Mouse (Mus musculus) spleen, embryonic (tissue): ENCODE data around the gene Pitpnm1.
"Not testable (repeated sequence)": the region's sequence is repeated elsewhere in the genome, so short reads cannot be mapped to it uniquely, and the experiment has no call there.

ENCODE experiments used
- CTCF ChIA-PET: fragments of 350-600 bp; sonication (Branson Sonifier 250); formaldehyde crosslinking; loops from one replicate; lab custom pipeline; 2022; lab: Charles Lee

Pitpnm1 gene

DNA sequence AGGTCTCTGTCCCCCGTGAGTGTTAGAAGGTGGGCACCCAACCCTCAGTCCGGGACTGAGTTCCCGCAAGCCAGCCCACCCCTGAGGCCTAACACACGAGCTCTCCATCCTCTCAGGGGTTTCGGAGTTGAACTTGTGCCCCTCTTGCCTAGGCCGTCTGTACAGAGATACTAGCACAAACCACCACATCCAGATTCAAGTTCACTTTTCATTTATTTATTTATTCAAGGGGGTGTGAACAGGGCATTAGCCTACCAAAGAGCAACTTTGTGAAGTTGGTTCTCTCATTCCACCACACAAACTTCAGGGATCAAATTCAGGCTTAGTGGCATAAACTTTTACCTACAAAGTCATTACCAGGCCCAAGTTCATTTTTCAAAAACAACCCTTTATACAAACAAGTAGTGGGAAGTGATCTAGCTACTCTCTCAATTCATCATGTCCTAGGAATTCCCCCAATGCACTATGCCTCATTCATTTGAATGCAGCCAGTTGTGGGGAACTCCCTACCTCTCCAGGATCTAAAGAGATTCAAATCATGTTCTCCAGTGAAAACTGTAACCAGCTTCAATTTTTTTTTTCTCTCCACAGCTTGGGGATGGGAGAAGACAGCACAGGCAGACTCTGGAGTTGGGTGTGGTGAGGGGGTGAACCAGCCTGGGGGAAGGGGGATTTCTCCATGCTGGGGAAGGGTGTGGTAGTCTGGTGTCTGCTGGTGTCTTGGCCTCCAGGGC lies 35.6 kb downstream of the Pitpnm1 start:
- CTCF ChIA-PET: not testable (repeated sequence)

GRCm38 (mm10) chr19:4135963-4136345 lies 36.2 kb downstream of the Pitpnm1 start:
- CTCF ChIA-PET: not testable (repeated sequence)

GRCm38 (mm10) chr19:4136463-4136862 lies 36.7 kb downstream of the Pitpnm1 start:
- CTCF ChIA-PET: no interaction called here

GRCm38 (mm10) chr19:4137913-4138312 lies 38.1 kb downstream of the Pitpnm1 start:
- CTCF ChIA-PET: interaction anchor here (0.6 to 1.1 kb wide), 4 partner anchors 13 to 51 kb away, joined by 3 to 6 read pairs (median 3); no protein-coding TSS in a partner anchor

DNA sequence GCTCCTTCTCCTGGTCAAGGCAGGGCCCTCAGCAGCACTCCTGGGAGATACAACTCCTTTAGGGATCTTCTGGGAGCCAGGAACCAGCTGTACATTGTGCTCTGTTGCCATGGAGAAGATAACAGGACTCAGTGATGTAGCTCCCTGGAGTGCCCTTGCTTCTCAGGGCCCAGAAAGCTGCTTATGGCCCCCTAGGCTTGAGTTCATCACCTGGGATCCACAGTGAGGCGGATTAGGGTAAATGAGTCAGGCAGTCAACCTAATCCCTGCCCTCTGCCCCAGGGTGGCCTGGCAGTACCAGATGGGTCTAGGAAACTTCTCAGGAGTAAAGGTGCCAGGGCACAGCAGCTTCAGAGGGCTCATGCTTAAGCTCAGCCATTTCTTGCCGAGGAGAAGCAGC lies 39.6 kb downstream of the Pitpnm1 start, which contains the start of gene Gpr152:
Gene Gpr152, plus strand, starts transcription at position 342 of the 400 bp plus-strand sequence.
- CTCF ChIA-PET: interaction anchor here (1.2 kb wide), 1 partner anchor 17 kb away, joined by 3 read pairs; no protein-coding TSS in a partner anchor

- CTCF ChIA-PET: interaction anchor here (1.2 kb wide), 1 partner anchor 17 kb away, joined by 3 read pairs; no protein-coding TSS in a partner anchor
Observed at GRCm38 (mm10) chr19:4140147-4140546, 40.3 kb downstream of the Pitpnm1 start.

GRCm38 (mm10) chr19:4142416-4143173 lies 42.8 kb downstream of the Pitpnm1 start:
- CTCF ChIA-PET: interaction anchor here (0.6 to 0.7 kb wide), 2 partner anchors 13 to 59 kb away, joined by 6 to 7 read pairs; partner anchors contain the start of gene Rad9a

DNA sequence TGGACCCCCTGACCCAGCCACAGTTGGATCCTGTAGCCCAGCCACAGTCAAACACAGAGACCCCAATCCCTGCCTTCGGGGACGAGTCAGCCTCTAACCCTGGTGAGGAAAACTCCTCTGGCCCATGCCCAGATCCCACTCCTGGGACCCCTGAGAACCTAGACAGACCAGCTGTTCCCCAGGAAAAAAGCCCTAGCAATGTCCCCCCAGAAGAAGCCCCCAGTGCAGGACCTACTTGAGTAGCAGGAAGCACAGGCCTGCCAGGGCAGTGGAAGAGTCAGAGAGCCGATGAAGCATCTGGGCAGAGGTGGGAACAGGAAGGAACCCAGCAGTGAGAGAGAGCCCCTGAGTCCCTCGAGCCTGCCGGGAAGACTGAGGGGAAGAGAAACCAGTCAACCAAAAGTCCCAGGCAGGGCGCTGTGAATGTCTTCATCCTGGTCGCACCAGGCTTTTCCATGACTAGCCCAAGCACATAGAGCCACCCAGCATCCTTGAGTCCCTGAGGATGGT lies 44.0 kb downstream of the Pitpnm1 start, which contains the start of gene Cabp4:
Gene Cabp4, minus strand, starts transcription at position 275 of the 510 bp plus-strand sequence.
- CTCF ChIA-PET: no interaction called here

DNA sequence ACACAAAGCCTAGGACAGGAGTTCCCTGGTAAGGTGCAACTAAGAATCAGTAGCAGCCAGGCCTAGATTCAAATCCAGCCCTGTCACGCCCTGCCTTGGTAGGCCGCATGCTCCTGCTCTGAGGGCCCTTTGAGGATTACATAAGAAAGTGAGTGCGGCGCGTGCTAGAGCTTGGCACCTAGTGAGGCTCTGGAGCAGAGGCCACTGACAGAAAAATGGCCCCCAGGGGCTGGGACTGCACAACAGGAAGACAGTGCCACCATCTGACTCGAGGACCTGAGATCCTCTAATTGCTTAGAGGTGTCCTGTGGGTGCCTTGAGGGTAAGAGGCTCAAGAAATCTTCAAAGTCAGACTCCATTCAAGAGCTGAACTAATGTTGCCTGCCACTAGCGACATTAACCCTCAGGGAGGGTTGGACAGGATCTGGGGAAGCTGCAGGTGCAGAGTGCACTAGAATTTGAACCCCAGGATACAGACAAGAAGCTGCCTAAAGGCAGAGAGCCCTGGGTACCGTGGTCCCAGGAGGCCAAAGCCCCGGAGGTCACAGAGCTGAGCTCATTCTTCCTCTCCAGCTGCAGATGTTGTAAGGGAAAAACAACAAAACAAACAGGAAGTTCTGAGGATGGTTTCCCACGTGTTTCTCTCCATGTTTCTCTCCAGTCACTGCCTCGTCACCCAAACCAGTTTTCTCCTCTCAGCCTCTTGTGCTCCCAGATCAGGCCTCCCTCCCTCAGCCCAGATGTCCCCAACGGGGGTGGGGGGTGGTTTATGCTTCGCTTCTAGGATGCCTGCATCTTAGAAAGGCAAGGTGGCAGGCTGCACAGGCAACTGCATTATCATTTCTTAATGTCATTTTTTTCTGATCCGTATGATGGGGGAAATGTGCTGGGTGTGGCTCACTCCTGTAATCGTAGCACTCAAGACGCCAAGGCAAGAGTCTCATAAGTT lies 45.0 kb downstream of the Pitpnm1 start:
- CTCF ChIA-PET: interaction anchor here (0.5 kb wide), 1 partner anchor 163 kb away, joined by 4 read pairs; no protein-coding TSS in a partner anchor

DNA sequence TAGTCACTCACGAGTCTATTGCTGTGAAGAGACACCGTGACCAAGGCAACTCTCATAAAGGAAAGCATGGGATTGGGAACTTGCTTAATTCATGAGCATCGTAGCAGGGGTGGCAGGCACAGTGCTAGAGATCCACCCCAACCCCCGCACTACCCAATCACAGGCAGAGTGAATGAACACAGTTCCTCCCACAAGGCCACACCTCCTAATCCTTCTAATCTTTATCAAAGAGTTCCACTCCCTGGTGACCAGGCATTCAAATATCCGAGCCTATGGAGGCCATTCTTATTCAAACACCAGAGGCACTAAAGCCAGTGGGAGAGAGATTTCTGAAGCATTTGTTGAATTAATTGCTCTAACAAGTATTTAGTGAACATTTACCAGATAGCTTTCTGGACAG lies 46.1 kb downstream of the Pitpnm1 start:
- CTCF ChIA-PET: no interaction called here

DNA sequence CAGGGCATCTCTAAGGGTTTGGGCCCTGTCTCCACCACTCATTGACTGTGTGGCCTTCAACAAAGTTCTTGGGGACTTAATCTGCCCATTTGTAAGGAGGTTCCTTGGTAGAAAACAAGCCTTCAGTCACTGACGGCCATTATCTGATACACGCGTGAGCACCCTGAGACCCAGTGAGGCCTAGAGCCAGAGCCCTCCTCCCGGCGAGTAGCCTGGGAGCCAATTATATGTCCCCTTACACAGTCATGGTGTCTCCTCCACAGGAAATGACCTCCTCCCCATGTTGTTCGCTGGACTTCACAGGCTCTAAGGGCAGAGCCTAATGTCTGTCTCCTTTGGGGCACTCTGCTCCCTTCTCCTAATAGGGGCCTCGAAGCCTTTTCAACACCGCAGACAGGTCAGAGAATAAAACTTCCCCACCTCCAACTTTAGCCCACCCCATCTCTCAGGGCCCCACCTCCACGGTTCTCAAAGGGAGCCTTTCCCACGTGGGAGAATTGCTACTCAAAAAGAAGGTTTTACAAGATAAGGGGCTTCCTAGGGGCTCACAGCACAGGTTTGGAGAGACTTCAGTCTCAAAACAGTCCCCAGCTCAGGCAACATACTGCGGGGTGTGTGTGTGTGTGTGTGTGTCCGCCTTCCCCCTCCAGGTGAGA lies 46.7 kb downstream of the Pitpnm1 start:
- CTCF ChIA-PET: no interaction called here

- CTCF ChIA-PET: interaction anchor here (0.7 kb wide), 1 partner anchor 13 kb away, joined by 3 read pairs; no protein-coding TSS in a partner anchor
Observed at GRCm38 (mm10) chr19:4147022-4147405, 47.2 kb downstream of the Pitpnm1 start.

GRCm38 (mm10) chr19:4147782-4148490 lies 48.1 kb downstream of the Pitpnm1 start:
- CTCF ChIA-PET: interaction anchor here (0.7 kb wide), 1 partner anchor 14 kb away, joined by 3 read pairs; no protein-coding TSS in a partner anchor

DNA sequence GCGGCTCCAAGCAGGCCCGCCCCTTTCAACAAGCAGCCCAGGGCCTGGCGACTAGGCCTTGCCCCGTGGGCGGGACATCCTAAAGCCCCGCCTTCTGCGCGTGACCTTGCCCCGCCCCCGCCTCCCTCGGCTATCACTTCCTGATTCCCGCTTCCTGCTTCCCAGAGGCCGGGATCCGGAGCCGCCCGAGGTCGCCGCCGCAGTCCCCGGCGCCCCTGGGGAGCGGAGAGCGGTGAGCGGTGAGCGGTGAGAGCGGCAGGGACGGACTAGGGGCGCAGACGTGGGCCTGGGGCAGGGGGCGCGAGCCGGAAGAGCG lies 48.7 kb downstream of the Pitpnm1 start, which contains the start of gene Coro1b:
Gene Coro1b, plus strand, starts transcription at position 129 of the 316 bp plus-strand sequence.
- CTCF ChIA-PET: no interaction called here

- CTCF ChIA-PET: no interaction called here
Observed at GRCm38 (mm10) chr19:4148819-4149218, 49.0 kb downstream of the Pitpnm1 start.

DNA sequence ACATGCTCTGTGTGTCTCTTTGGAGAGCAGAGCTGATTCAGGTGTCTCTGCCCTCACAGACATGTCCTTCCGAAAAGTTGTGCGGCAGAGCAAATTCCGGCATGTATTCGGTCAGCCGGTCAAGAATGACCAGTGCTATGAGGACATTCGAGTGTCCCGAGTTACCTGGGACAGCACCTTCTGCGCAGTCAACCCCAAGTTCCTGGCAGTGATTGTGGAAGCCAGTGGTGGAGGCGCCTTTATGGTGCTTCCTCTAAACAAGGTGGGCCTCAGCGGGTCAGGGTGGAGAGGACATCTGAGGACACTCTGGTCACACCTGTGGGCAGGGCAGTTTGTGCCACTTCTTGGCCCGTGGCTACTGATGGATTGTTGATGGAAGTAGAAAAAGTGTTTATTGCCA lies 49.5 kb downstream of the Pitpnm1 start:
- CTCF ChIA-PET: no interaction called here

DNA sequence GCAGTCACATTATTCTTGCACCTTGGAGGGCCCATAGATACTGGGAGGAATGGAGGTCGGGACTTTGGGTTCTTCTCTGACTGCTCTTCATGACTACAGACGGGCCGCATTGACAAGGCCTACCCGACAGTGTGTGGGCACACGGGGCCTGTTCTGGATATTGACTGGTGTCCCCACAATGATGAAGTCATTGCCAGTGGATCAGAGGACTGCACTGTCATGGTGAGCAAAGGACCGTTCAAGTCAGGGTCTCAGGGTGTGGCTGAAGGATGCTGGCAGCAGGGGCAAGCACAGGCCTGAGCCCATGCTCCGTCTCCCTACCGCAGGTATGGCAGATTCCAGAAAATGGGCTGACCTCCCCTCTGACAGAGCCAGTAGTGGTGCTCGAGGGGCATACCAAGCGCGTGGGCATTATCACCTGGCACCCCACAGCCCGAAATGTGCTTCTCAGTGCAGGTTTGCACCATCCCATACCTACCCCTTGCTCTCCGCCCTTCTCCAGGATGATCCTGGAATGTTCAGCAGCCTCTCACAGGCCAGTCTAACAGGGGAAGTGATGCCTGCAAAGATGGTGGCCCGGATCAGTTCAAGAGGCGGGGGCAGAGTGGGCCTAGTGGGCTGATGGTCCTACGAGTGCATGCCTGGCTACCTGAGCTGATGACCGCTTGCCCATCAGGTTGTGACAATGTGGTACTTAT lies 50.1 kb downstream of the Pitpnm1 start:
- CTCF ChIA-PET: no interaction called here

GRCm38 (mm10) chr19:4150567-4151487 lies 51.0 kb downstream of the Pitpnm1 start:
- CTCF ChIA-PET: no interaction called here
